Mouse (Mus musculus): ENCODE results near the gene Ifi211.
A peak's percentile ranks its signal among the peaks of the same experiment; 100 is the strongest.
"Not testable (repeated sequence)": the region's sequence is repeated elsewhere in the genome, so short reads cannot be mapped to it uniquely, and the experiment has no call there.

Gene Ifi211

GRCm38 (mm10) chr1:173912548-173913255 lies at the start of gene Ifi211:
Gene Ifi211 (minus strand): TSS chr1:173913046.
- DNase-seq (ENCODE audit: low read depth) = peak; percentile 51

- not testable (repeated sequence) for DNase-seq (ENCODE audit: low read depth)
These were observed 48.6 kb upstream of the Ifi211 start for GRCm38 (mm10) chr1:173961491-173961890.

GRCm38 (mm10) chr1:173959998-173960397 lies 47.2 kb upstream of the Ifi211 start:
- not testable (repeated sequence) for DNase-seq (ENCODE audit: low read depth)

GRCm38 (mm10) chr1:173955839-173956527 lies 43.1 kb upstream of the Ifi211 start:
- DNase-seq (ENCODE audit: low read depth) = not testable (repeated sequence)

GRCm38 (mm10) chr1:173955071-173955796 lies 42.4 kb upstream of the Ifi211 start:
- DNase-seq (ENCODE audit: low read depth) = no peak

GRCm38 (mm10) chr1:173953563-173953962 lies 40.7 kb upstream of the Ifi211 start:
- no peak for DNase-seq (ENCODE audit: low read depth)

GRCm38 (mm10) chr1:173949044-173949443 lies 36.2 kb upstream of the Ifi211 start:
- DNase-seq (ENCODE audit: low read depth) = not testable (repeated sequence)

- not testable (repeated sequence) for DNase-seq (ENCODE audit: low read depth)
These were observed 29.9 kb upstream of the Ifi211 start for GRCm38 (mm10) chr1:173942780-173943066.

GRCm38 (mm10) chr1:173941924-173942779 lies 29.3 kb upstream of the Ifi211 start, which contains the start of the genes Mndal and Ifi203:
Gene Mndal (minus strand): TSS chr1:173942491.
Gene Ifi203 (minus strand): TSS chr1:173942672.
- DNase-seq (ENCODE audit: low read depth) = not testable (repeated sequence)

GRCm38 (mm10) chr1:173941522-173941921 lies 28.7 kb upstream of the Ifi211 start:
- DNase-seq (ENCODE audit: low read depth) = not testable (repeated sequence)

GRCm38 (mm10) chr1:173919279-173919678 lies 6.4 kb upstream of the Ifi211 start:
- not testable (repeated sequence) for DNase-seq (ENCODE audit: low read depth)

- no peak for DNase-seq (ENCODE audit: low read depth)
These were observed 1.7 kb upstream of the Ifi211 start for GRCm38 (mm10) chr1:173914559-173914958.

- peak; percentile 51 for DNase-seq (ENCODE audit: low read depth)
These were observed 478 bp upstream of the Ifi211 start for GRCm38 (mm10) chr1:173913256-173913791.

GRCm38 (mm10) chr1:173911808-173912464 lies 910 bp downstream of the Ifi211 start:
- no peak for DNase-seq (ENCODE audit: low read depth)

GRCm38 (mm10) chr1:173908390-173908789 lies 4.5 kb downstream of the Ifi211 start:
- not testable (repeated sequence) for DNase-seq (ENCODE audit: low read depth)

- DNase-seq (ENCODE audit: low read depth) = not testable (repeated sequence)
These were observed 7.0 kb downstream of the Ifi211 start for GRCm38 (mm10) chr1:173905885-173906284.

GRCm38 (mm10) chr1:173889741-173890140 lies 23.1 kb downstream of the Ifi211 start:
- not testable (repeated sequence) for DNase-seq (ENCODE audit: low read depth)

GRCm38 (mm10) chr1:173887026-173887787 lies 25.6 kb downstream of the Ifi211 start:
- DNase-seq (ENCODE audit: low read depth) = not testable (repeated sequence)

GRCm38 (mm10) chr1:173880004-173880666 lies 32.7 kb downstream of the Ifi211 start:
- not testable (repeated sequence) for DNase-seq (ENCODE audit: low read depth)
